Mouse (Mus musculus) neural tube, embryonic 12.5 days (tissue): ENCODE results near the gene Tpst1. TPM values are rescaled to one million over a fixed set of nuclear protein-coding genes. Genes with fewer than 3 reads are reported as not detected.

Experiments
- ATAC-seq: fragments of 200-750 bp; cut with Nextera tagmentation; 2 replicates; pipeline ENCODE4 v1.8.0; 2017; ENCODE audit warnings: low read depth, mild to moderate bottlenecking, moderate TSS enrichment, moderate library complexity; ENCODE audit not compliant: low FRiP score
- H3K27ac ChIP-seq: fragments of 300-500 bp; sonication (generic); 2 replicates; pipeline ENCODE4 v1.5.1; 2016
- H3K27me3 ChIP-seq: fragments of 300-500 bp; sonication (generic); replicated peaks from 2 replicates; pipeline ENCODE4 v1.6.1; 2016; ENCODE audit warnings: mild to moderate bottlenecking
- H3K36me3 ChIP-seq: fragments of 300-500 bp; sonication (generic); 2 replicates; pipeline ENCODE4 v1.6.1; 2016; ENCODE audit warnings: mild to moderate bottlenecking
- H3K4me1 ChIP-seq: fragments of 300-500 bp; sonication (generic); 2 replicates; pipeline ENCODE4 v1.6.1; 2016
- H3K4me2 ChIP-seq: fragments of 300-500 bp; sonication (generic); replicated peaks from 2 replicates; pipeline ENCODE4 v1.6.1; 2016; ENCODE audit warnings: mild to moderate bottlenecking
- H3K4me3 ChIP-seq: fragments of 300-500 bp; sonication (generic); 2 replicates; pipeline ENCODE4 v1.5.1; 2016
- H3K9ac ChIP-seq: fragments of 300-500 bp; sonication (generic); 2 replicates; pipeline ENCODE4 v1.6.1; 2016; ENCODE audit warnings: mild to moderate bottlenecking
- H3K9me3 ChIP-seq: fragments of 300-500 bp; sonication (generic); 2 replicates; pipeline ENCODE4 v1.6.1; 2016; ENCODE audit warnings: mild to moderate bottlenecking
- WGBS: fragments of 180-500 bp; shearing (Covaris S2); methylation state at CpG from one replicate; pipeline ENCODE4 v1.1.7; 2016; 5-methylcytosine and 5-hydroxymethylcytosine counted together
- polyA plus RNA-seq: library from polyadenylated mRNA; unstranded; fragments of >200 nt; fragmentation: Nextera tagmentation; extraction: Ambion mirVana; gene quantifications from 2 replicates; pipeline ENCODE4 v1.2.1, GENCODE M21; 2016

Tpst1 gene
- polyA plus RNA-seq, 1 experiment from 2014 or later: 58.4 TPM

- H3K27ac ChIP-seq: no peak overlapping the region
- H3K4me2 ChIP-seq: no peak overlapping the region
- no peak overlapping the region for H3K4me3 ChIP-seq
- no peaks in the 10 kb centered on the region for H3K27me3 ChIP-seq
- H3K4me1 ChIP-seq: no peaks in the 10 kb centered on the region
- 93% methylated on average over 3 of the region's 3 CpGs for WGBS
- H3K9me3 ChIP-seq: no peaks in the 10 kb centered on the region
- no peak overlapping the region for H3K9ac ChIP-seq
- H3K36me3 ChIP-seq: peaks cover 83% of the 10 kb centered on the region
- no peak for ATAC-seq
These were observed 29.4 kb upstream of the Tpst1 start for GRCm38 (mm10) chr5:130043741-130044140.

- Histone ChIP-seq H3K4me1 (no peaks in the 10 kb centered on the region), H3K9me3 (no peaks in the 10 kb centered on the region), H3K4me3 (no peak overlapping the region), H3K36me3 (peaks cover 88% of the 10 kb centered on the region), H3K27me3 (no peaks in the 10 kb centered on the region), H3K4me2 (no peak overlapping the region), H3K9ac (no peak overlapping the region), H3K27ac (no peak overlapping the region)
- ATAC-seq: no peak
- WGBS: 83% methylated on average over 7 of the region's 7 CpGs
These were observed 28.9 kb upstream of the Tpst1 start for GRCm38 (mm10) chr5:130044201-130044695.

GRCm38 (mm10) chr5:130046100-130046499, 27.0 kb upstream of the Tpst1 start:
- Histone ChIP-seq H3K4me2 (no peak overlapping the region), H3K27ac (no peak overlapping the region), H3K4me3 (no peak overlapping the region), H3K9ac (no peak overlapping the region), H3K9me3 (no peaks in the 10 kb centered on the region), H3K27me3 (no peaks in the 10 kb centered on the region), H3K36me3 (peaks cover 86% of the 10 kb centered on the region), H3K4me1 (no peaks in the 10 kb centered on the region)
- WGBS: 92% methylated on average over 7 of the region's 7 CpGs
- no peak for ATAC-seq

GRCm38 (mm10) chr5:130046589-130046988, 26.5 kb upstream of the Tpst1 start:
- Histone ChIP-seq H3K4me2 (no peak overlapping the region), H3K9ac (no peak overlapping the region), H3K27me3 (no peaks in the 10 kb centered on the region), H3K27ac (no peak overlapping the region), H3K9me3 (no peaks in the 10 kb centered on the region), H3K4me1 (no peaks in the 10 kb centered on the region), H3K4me3 (no peak overlapping the region), H3K36me3 (peaks cover 87% of the 10 kb centered on the region)
- ATAC-seq: no peak
- WGBS: 88% methylated on average over 10 of the region's 10 CpGs

GRCm38 (mm10) chr5:130047013-130047412, 26.1 kb upstream of the Tpst1 start:
- Histone ChIP-seq H3K27me3 (no peaks in the 10 kb centered on the region), H3K4me3 (no peak overlapping the region), H3K4me1 (no peaks in the 10 kb centered on the region), H3K4me2 (no peak overlapping the region), H3K9ac (no peak overlapping the region), H3K27ac (no peak overlapping the region), H3K36me3 (peaks cover 85% of the 10 kb centered on the region), H3K9me3 (no peaks in the 10 kb centered on the region)
- no peak for ATAC-seq
- WGBS: 84% methylated on average over 6 of the region's 6 CpGs

- Histone ChIP-seq H3K4me3 (no peak overlapping the region), H3K4me2 (no peak overlapping the region), H3K36me3 (peaks cover 74% of the 10 kb centered on the region), H3K9ac (no peak overlapping the region), H3K9me3 (no peaks in the 10 kb centered on the region), H3K27me3 (no peaks in the 10 kb centered on the region), H3K4me1 (no peaks in the 10 kb centered on the region), H3K27ac (no peak overlapping the region)
- no peak for ATAC-seq
- WGBS: 89% methylated on average over 15 of the region's 15 CpGs
These were observed 24.2 kb upstream of the Tpst1 start for GRCm38 (mm10) chr5:130048786-130049520.

- WGBS: 80% methylated on average over 6 of the region's 6 CpGs
- Histone ChIP-seq H3K27me3 (no peaks in the 10 kb centered on the region), H3K4me2 (no peak overlapping the region), H3K9me3 (no peaks in the 10 kb centered on the region), H3K4me3 (no peak overlapping the region), H3K4me1 (no peaks in the 10 kb centered on the region), H3K36me3 (peaks cover 69% of the 10 kb centered on the region), H3K27ac (no peak overlapping the region), H3K9ac (no peak overlapping the region)
- ATAC-seq: no peak
These were observed 22.7 kb upstream of the Tpst1 start for GRCm38 (mm10) chr5:130050416-130050815.

- no peaks in the 10 kb centered on the region for H3K4me1 ChIP-seq
- no peak overlapping the region for H3K27ac ChIP-seq
- 91% methylated on average over 15 of the region's 15 CpGs for WGBS
- peaks cover 62% of the 10 kb centered on the region for H3K36me3 ChIP-seq
- no peak overlapping the region for H3K4me2 ChIP-seq
- no peak for ATAC-seq
- no peaks in the 10 kb centered on the region for H3K9me3 ChIP-seq
- H3K9ac ChIP-seq: no peak overlapping the region
- H3K27me3 ChIP-seq: no peaks in the 10 kb centered on the region
- no peak overlapping the region for H3K4me3 ChIP-seq
These were observed 21.9 kb upstream of the Tpst1 start for GRCm38 (mm10) chr5:130051073-130051860.

- peaks cover 50% of the 10 kb centered on the region for H3K36me3 ChIP-seq
- WGBS: 89% methylated on average over 5 of the region's 5 CpGs
These were observed 20.6 kb upstream of the Tpst1 start for GRCm38 (mm10) chr5:130052510-130052909.

GRCm38 (mm10) chr5:130052955-130053354, 20.2 kb upstream of the Tpst1 start:
- no peak for ATAC-seq
- H3K27ac ChIP-seq: no peak overlapping the region
- peaks cover 48% of the 10 kb centered on the region for H3K36me3 ChIP-seq
- H3K4me1 ChIP-seq: no peaks in the 10 kb centered on the region
- no peaks in the 10 kb centered on the region for H3K9me3 ChIP-seq
- no peak overlapping the region for H3K4me2 ChIP-seq
- H3K9ac ChIP-seq: no peak overlapping the region
- 92% methylated on average over 6 of the region's 6 CpGs for WGBS
- no peaks in the 10 kb centered on the region for H3K27me3 ChIP-seq
- no peak overlapping the region for H3K4me3 ChIP-seq

More at GRCm38 (mm10) chr5:130052510-130052909, 20.6 kb upstream of the Tpst1 start:
- H3K27ac ChIP-seq: no peak overlapping the region
- H3K4me1 ChIP-seq: no peaks in the 10 kb centered on the region
- H3K9ac ChIP-seq: no peak overlapping the region
- H3K27me3 ChIP-seq: no peaks in the 10 kb centered on the region
- no peaks in the 10 kb centered on the region for H3K9me3 ChIP-seq
- no peak overlapping the region for H3K4me3 ChIP-seq
- no peak overlapping the region for H3K4me2 ChIP-seq
- ATAC-seq: no peak

GRCm38 (mm10) chr5:130055688-130056087, 17.4 kb upstream of the Tpst1 start:
- WGBS: 90% methylated on average over 4 of the region's 4 CpGs

GRCm38 (mm10) chr5:130056303-130056702, 16.8 kb upstream of the Tpst1 start:
- Histone ChIP-seq H3K9me3 (no peaks in the 10 kb centered on the region), H3K27ac (no peak overlapping the region), H3K4me3 (no peak overlapping the region), H3K27me3 (no peaks in the 10 kb centered on the region), H3K36me3 (peaks cover 37% of the 10 kb centered on the region), H3K4me1 (no peaks in the 10 kb centered on the region), H3K9ac (no peak overlapping the region), H3K4me2 (no peak overlapping the region)
- no peak for ATAC-seq
- 93% methylated on average over 2 of the region's 2 CpGs for WGBS

More at GRCm38 (mm10) chr5:130055688-130056087, 17.4 kb upstream of the Tpst1 start:
- ATAC-seq: no peak
- peaks cover 41% of the 10 kb centered on the region for H3K36me3 ChIP-seq
- no peak overlapping the region for H3K27ac ChIP-seq
- no peaks in the 10 kb centered on the region for H3K9me3 ChIP-seq
- H3K4me2 ChIP-seq: no peak overlapping the region
- H3K4me1 ChIP-seq: no peaks in the 10 kb centered on the region
- no peak overlapping the region for H3K4me3 ChIP-seq
- H3K27me3 ChIP-seq: no peaks in the 10 kb centered on the region
- no peak overlapping the region for H3K9ac ChIP-seq
